Mouse (Mus musculus) T-helper 2 cell (primary cell): ENCODE measurements around the gene Ccdc130.
"Not testable (repeated sequence)": the region's sequence is repeated elsewhere in the genome, so short reads cannot be mapped to it uniquely, and the experiment has no call there.

Experiments used
- in situ Hi-C: fragments of 300-600 bp; cut with MboI, MseI; formaldehyde crosslinking; loops from one replicate; pipeline ENCODE4 v1.15.1; 2025; ENCODE audit warnings: high pct_unique_total_duplicates

Gene Ccdc130

GRCm38 (mm10) chr8:84269950-84270773 is at the start of gene Ccdc130:
TSS of gene Ccdc130 (minus strand) at chr8:84270380.
- in situ Hi-C loops = no loop called here

GRCm38 (mm10) chr8:84308376-84308775 is 38.2 kb upstream of the Ccdc130 start:
- in situ Hi-C loops = loop anchor here (10.0 kb wide), 2 partner anchors 156 to 886 kb away; no protein-coding TSS in a partner anchor

- in situ Hi-C loops = loop anchor here (10.0 kb wide), 2 partner anchors 161 to 891 kb away; no protein-coding TSS in a partner anchor
Measured at GRCm38 (mm10) chr8:84303951-84304350, 33.8 kb upstream of the Ccdc130 start.

- in situ Hi-C loops = no loop called here
Measured at GRCm38 (mm10) chr8:84297029-84297785, 27.0 kb upstream of the Ccdc130 start.

- in situ Hi-C loops = loop anchor here (5.0 kb wide), 1 partner anchor 71 kb away; no protein-coding TSS in a partner anchor
Measured at GRCm38 (mm10) chr8:84291688-84292087, 21.5 kb upstream of the Ccdc130 start.

GRCm38 (mm10) chr8:84291086-84291485 is 20.9 kb upstream of the Ccdc130 start:
- in situ Hi-C loops = loop anchor here (5.0 kb wide), 1 partner anchor 71 kb away; no protein-coding TSS in a partner anchor

GRCm38 (mm10) chr8:84288892-84289291 is 18.7 kb upstream of the Ccdc130 start:
- in situ Hi-C loops = no loop called here

GRCm38 (mm10) chr8:84285665-84286064 is 15.5 kb upstream of the Ccdc130 start:
- in situ Hi-C loops = not testable (repeated sequence)

GRCm38 (mm10) chr8:84284608-84285063 is 14.5 kb upstream of the Ccdc130 start:
- in situ Hi-C loops = no loop called here

GRCm38 (mm10) chr8:84280777-84281176 is 10.6 kb upstream of the Ccdc130 start:
- in situ Hi-C loops = no loop called here

- in situ Hi-C loops = no loop called here
Measured at GRCm38 (mm10) chr8:84276447-84276846, 6.3 kb upstream of the Ccdc130 start.

GRCm38 (mm10) chr8:84273968-84274367 is 3.8 kb upstream of the Ccdc130 start:
- in situ Hi-C loops = no loop called here

- in situ Hi-C loops = no loop called here
Measured at GRCm38 (mm10) chr8:84272302-84272701, 2.1 kb upstream of the Ccdc130 start.

- in situ Hi-C loops = no loop called here
Measured at GRCm38 (mm10) chr8:84261098-84261497, 9.1 kb downstream of the Ccdc130 start.

GRCm38 (mm10) chr8:84256822-84257610 is 13.2 kb downstream of the Ccdc130 start, which contains the start of gene Mri1:
TSS of gene Mri1 (minus strand) at chr8:84257326.
- in situ Hi-C loops = no loop called here

- in situ Hi-C loops = no loop called here
Measured at GRCm38 (mm10) chr8:84256458-84256821, 13.7 kb downstream of the Ccdc130 start.

- in situ Hi-C loops = no loop called here
Measured at GRCm38 (mm10) chr8:84255858-84256257, 14.3 kb downstream of the Ccdc130 start.

GRCm38 (mm10) chr8:84249257-84250170 is 20.7 kb downstream of the Ccdc130 start, which contains the start of gene D8Ertd738e:
TSS of gene D8Ertd738e (minus strand) at chr8:84249719.
- in situ Hi-C loops = no loop called here

- in situ Hi-C loops = no loop called here
Measured at GRCm38 (mm10) chr8:84241821-84242220, 28.4 kb downstream of the Ccdc130 start.

GRCm38 (mm10) chr8:84241167-84241566 is 29.0 kb downstream of the Ccdc130 start:
- in situ Hi-C loops = no loop called here
